Comparison of ENCODE assay signal across 8 mouse cellular contexts in the genomic region with DNA sequence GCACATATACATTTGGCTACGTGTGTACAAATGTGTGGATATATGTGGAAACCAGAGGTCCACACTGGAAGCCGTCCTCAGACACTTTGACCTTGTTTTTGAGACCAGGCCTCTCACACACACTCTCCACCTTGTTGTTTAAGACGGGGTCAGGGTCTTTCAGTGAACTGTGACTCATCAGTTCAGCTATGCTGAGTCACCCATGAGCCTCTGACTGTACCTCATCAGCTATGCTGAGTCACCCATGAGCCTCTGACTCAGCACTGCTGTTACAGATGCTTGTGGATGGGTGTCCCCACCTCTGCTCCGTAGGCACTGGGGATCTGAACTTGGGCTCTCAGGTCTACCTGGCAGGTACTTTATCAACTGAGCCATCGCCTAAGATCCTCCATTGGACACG.
A peak's percentile ranks its signal among the peaks of the same experiment; 100 is the strongest.
DNase-seq lines count a peak whose midpoint lies in the region; ATAC-seq and TF ChIP-seq lines count a peak whose summit lies in the region.

No protein-coding gene starts in this region.

- no peak overlapping the region for H3K4me3 ChIP-seq in heart, embryonic 12.5 days
- H3K4me3 ChIP-seq in gastrocnemius, adult 2 months, result no peak overlapping the region
- H3K4me3 ChIP-seq in hindbrain, embryonic 13.5 days, result no peak overlapping the region
- no peak overlapping the region for H3K4me3 ChIP-seq in hindbrain, embryonic 10.5 days

- no peaks in the 10 kb centered on the region for H3K27me3 ChIP-seq in heart, embryonic 12.5 days (replicated peaks)
- no peaks in the 10 kb centered on the region for H3K27me3 ChIP-seq in hindbrain, embryonic 13.5 days
- H3K27me3 ChIP-seq in hindbrain, embryonic 10.5 days (ENCODE audit: insufficient read depth, poor library complexity, severe bottlenecking), result no peaks in the 10 kb centered on the region

- H3K36me3 ChIP-seq in heart, embryonic 12.5 days, result no peaks in the 10 kb centered on the region
- H3K36me3 ChIP-seq in hindbrain, embryonic 13.5 days, result no peaks in the 10 kb centered on the region
- no peaks in the 10 kb centered on the region for H3K36me3 ChIP-seq in hindbrain, embryonic 10.5 days

- no peaks in the 10 kb centered on the region for H3K4me1 ChIP-seq in heart, embryonic 12.5 days (replicated peaks)
- no peaks in the 10 kb centered on the region; the same call in 1 of the 2 replicates for H3K4me1 ChIP-seq in hindbrain, embryonic 13.5 days (replicated peaks)
- H3K4me1 ChIP-seq in hindbrain, embryonic 10.5 days (replicated peaks), result peaks cover 9% of the 10 kb centered on the region

- no peak for DNase-seq in heart, adult 8-10 months (ENCODE audit: low spot score)
- DNase-seq in urinary bladder, postnatal 14 days (ENCODE audit: low spot score), result peak; percentile 11
- no peak for DNase-seq in urinary bladder, postnatal 10 days (ENCODE audit: low spot score)
- peak; percentile 33 for DNase-seq in induced T-regulatory cell, adult 2 months (ENCODE audit: low read depth)
- DNase-seq in gastrocnemius, adult 2 months, result no peak
- DNase-seq in hindbrain, embryonic 10.5 days (ENCODE audit: low spot score), result no peak

- intact Hi-C loops in gastrocnemius, adult 2 months (cut with DNase I), result no loop called here

- peak; percentile 94 for ATAC-seq in heart, embryonic 12.5 days (ENCODE audit: insufficient number of reproducible peaks, low FRiP score)
- no peak for ATAC-seq in hindbrain, embryonic 13.5 days (ENCODE audit: low FRiP score)

- H3K9me3 ChIP-seq in heart, embryonic 12.5 days (replicated peaks), result no peaks in the 10 kb centered on the region
- H3K9me3 ChIP-seq in hindbrain, embryonic 13.5 days, result no peaks in the 10 kb centered on the region
- H3K9me3 ChIP-seq in hindbrain, embryonic 10.5 days, result no peaks in the 10 kb centered on the region

- H3K4me2 ChIP-seq in heart, embryonic 12.5 days, result no peak overlapping the region
- H3K4me2 ChIP-seq in hindbrain, embryonic 13.5 days, result no peak overlapping the region

- no peak for TF ChIP-seq CTCF in gastrocnemius, adult 2 months (IDR thresholded peaks at IDR 0.05)

- WGBS in heart, embryonic 12.5 days, result 75% methylated on average over 6 of the region's 6 CpGs
- 91% methylated on average over 6 of the region's 6 CpGs for WGBS in hindbrain, embryonic 13.5 days
- WGBS in hindbrain, embryonic 10.5 days, result 84% methylated on average over 6 of the region's 6 CpGs

- H3K27ac ChIP-seq in heart, embryonic 12.5 days (ENCODE audit: poor library complexity, severe bottlenecking), result no peak overlapping the region
- no peak overlapping the region for H3K27ac ChIP-seq in gastrocnemius, adult 2 months
- no peak overlapping the region for H3K27ac ChIP-seq in hindbrain, embryonic 13.5 days
- no peak overlapping the region for H3K27ac ChIP-seq in hindbrain, embryonic 10.5 days

- no peak overlapping the region for H3K9ac ChIP-seq in heart, embryonic 12.5 days
- no peak overlapping the region for H3K9ac ChIP-seq in hindbrain, embryonic 13.5 days

Comparison
In these comparisons a context has a peak if more than half of its experiments do, and no peak if none do; other contexts are left out.
1. DNase-seq: peak in urinary bladder, postnatal 14 days (single experiment) and induced T-regulatory cell, adult 2 months (single experiment); none in heart, adult 8-10 months (single experiment), urinary bladder, postnatal 10 days (single experiment), gastrocnemius, adult 2 months (single experiment) and hindbrain, embryonic 10.5 days (single experiment).